Mouse (Mus musculus) heart, adult 18-20 months (tissue): ENCODE measurements around the gene Vps13d. TPM values are rescaled to one million over a fixed set of nuclear protein-coding genes. Genes with fewer than 3 reads are reported as not detected.

Experiments used
- DNase-seq, 2 experiments: peaks; one replicate each; pipeline ENCODE4 v3.0.0; 2021 to 2022; ENCODE audit warnings: mixed read lengths in 1 of 2
- long read RNA-seq, 2 experiments: library from polyadenylated mRNA; stranded (forward); transcript quantifications; one replicate each; pipeline ENCODE4 v2.0.0; 2021
- total RNA-seq, 2 experiments: library from RNA; stranded (reverse); gene quantifications; 2 replicates each; pipeline ENCODE4 v1.2.3; 2021

Gene Vps13d
- 10 to 100 TPM; 75.5 to 76.4 TPM for total RNA-seq
- long read RNA-seq, experiment 1, partial matches to known transcripts = 3 of 10 reads
- long read RNA-seq, experiment 1, other reads (novel, unspliced or antisense) = 7 of 10 reads
- long read RNA-seq, experiment 2, partial matches to known transcripts = 1 of 8 reads
- long read RNA-seq, experiment 2, other reads (novel, unspliced or antisense) = 7 of 8 reads

GRCm38 (mm10) chr4:145194559-145195162 is at the start of gene Vps13d:
Gene Vps13d, minus strand, starts transcription at chr4:145195005.
- peak; percentile 92 for DNase-seq

GRCm38 (mm10) chr4:145242719-145243350 is 48.0 kb upstream of the Vps13d start:
- DNase-seq = no peak

- peak; percentile 63 to 87 for DNase-seq
These were observed 46.0 kb upstream of the Vps13d start for GRCm38 (mm10) chr4:145240723-145241231.

- DNase-seq = peak; percentile 88 to 93
These were observed 44.4 kb upstream of the Vps13d start for GRCm38 (mm10) chr4:145239049-145239830.

- DNase-seq = no peak
These were observed 41.2 kb upstream of the Vps13d start for GRCm38 (mm10) chr4:145236027-145236426.

- DNase-seq = peak; percentile 75 to 85
These were observed 38.9 kb upstream of the Vps13d start for GRCm38 (mm10) chr4:145233487-145234228.

- peak; percentile 25 to 65 for DNase-seq
These were observed 36.9 kb upstream of the Vps13d start for GRCm38 (mm10) chr4:145231732-145232131.

GRCm38 (mm10) chr4:145230647-145231046 is 35.8 kb upstream of the Vps13d start:
- no peak for DNase-seq

GRCm38 (mm10) chr4:145229524-145230163 is 34.8 kb upstream of the Vps13d start:
- DNase-seq = peak; percentile 49 to 80

GRCm38 (mm10) chr4:145229051-145229450 is 34.2 kb upstream of the Vps13d start:
- DNase-seq = no peak

- DNase-seq = no peak
These were observed 29.8 kb upstream of the Vps13d start for GRCm38 (mm10) chr4:145224613-145225012.

GRCm38 (mm10) chr4:145222064-145222463 is 27.3 kb upstream of the Vps13d start:
- DNase-seq = peak in 1 of 2 experiments; percentile 27

GRCm38 (mm10) chr4:145221379-145221778 is 26.6 kb upstream of the Vps13d start:
- no peak for DNase-seq

- no peak for DNase-seq
These were observed 25.2 kb upstream of the Vps13d start for GRCm38 (mm10) chr4:145220001-145220400.

GRCm38 (mm10) chr4:145219240-145219985 is 24.6 kb upstream of the Vps13d start:
- DNase-seq = peak; percentile 42 to 65

GRCm38 (mm10) chr4:145217837-145218236 is 23.0 kb upstream of the Vps13d start:
- peak in 1 of 2 experiments; percentile 33 for DNase-seq

- peak; percentile 33 to 46 for DNase-seq
These were observed 22.2 kb upstream of the Vps13d start for GRCm38 (mm10) chr4:145217046-145217445.

- peak in 1 of 2 experiments; percentile 40 for DNase-seq
These were observed 20.6 kb upstream of the Vps13d start for GRCm38 (mm10) chr4:145215396-145215795.

GRCm38 (mm10) chr4:145214786-145215174 is 20.0 kb upstream of the Vps13d start:
- DNase-seq = no peak
